Mouse (Mus musculus) cerebellum, adult 2 months (tissue): ENCODE results near the gene Slc12a9.

Source experiments
- CTCF ChIP-seq: fragments of 200-500 bp; IDR thresholded peaks from 2 replicates; pipeline ENCODE4 v1.5.1; 2011; ENCODE audit warnings: low read depth, mild to moderate bottlenecking, control low read depth, low read length, moderate library complexity, borderline replicate concordance; ENCODE audit not compliant: insufficient read depth
- POLR2A ChIP-seq: fragments of 200-500 bp; IDR thresholded peaks from 2 replicates; pipeline ENCODE4 v1.6.1; 2011; ENCODE audit warnings: low read length, control low read depth, borderline replicate concordance; ENCODE audit not compliant: insufficient read depth

DNA sequence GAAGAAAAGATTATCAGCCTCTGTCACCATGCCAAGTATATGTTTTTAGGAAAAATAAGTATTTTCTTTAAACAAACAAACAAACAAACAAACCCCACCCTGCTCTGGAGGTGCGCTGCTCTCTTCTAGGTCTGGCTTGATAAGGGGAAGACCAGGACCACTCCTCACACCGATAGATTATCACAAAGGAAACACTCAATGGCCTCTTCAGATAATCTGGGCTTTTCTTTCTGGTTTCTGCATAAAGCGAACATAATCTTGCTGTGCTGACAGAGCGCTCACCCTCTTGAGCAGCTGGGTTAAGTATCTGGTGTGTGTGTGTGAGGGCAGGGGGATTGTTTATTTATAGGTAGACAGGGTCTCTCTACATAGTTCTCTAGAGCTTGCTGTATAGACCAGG is 29.8 kb downstream of the Slc12a9 start:
- TF ChIP-seq CTCF (no peak), POLR2A (no peak)
